Mouse (Mus musculus) neural tube, embryonic 15.5 days (tissue): Measurements from ENCODE around the gene Tecpr1. TPM values are rescaled to one million over a fixed set of nuclear protein-coding genes. Genes with fewer than 3 reads are reported as not detected.

Experiments used
- ATAC-seq: fragments of 200-750 bp; cut with Nextera tagmentation; 2 replicates; pipeline ENCODE4 v1.8.0; 2017; ENCODE audit warnings: mild to moderate bottlenecking, moderate TSS enrichment, moderate library complexity; ENCODE audit not compliant: low FRiP score
- H3K27ac ChIP-seq: fragments of 300-500 bp; sonication (generic); replicated peaks from 2 replicates; pipeline ENCODE4 v1.5.1; 2015; ENCODE audit warnings: mild to moderate bottlenecking, inconsistent platforms
- H3K27me3 ChIP-seq: fragments of 300-500 bp; sonication (generic); replicated peaks from 2 replicates; pipeline ENCODE4 v1.6.1; 2015; ENCODE audit warnings: inconsistent platforms
- H3K36me3 ChIP-seq: fragments of 300-500 bp; sonication (generic); 2 replicates; pipeline ENCODE4 v1.6.1; 2015; ENCODE audit warnings: inconsistent platforms
- H3K4me1 ChIP-seq: fragments of 300-500 bp; sonication (generic); 2 replicates; pipeline ENCODE4 v1.6.1; 2015; ENCODE audit warnings: inconsistent platforms
- H3K4me2 ChIP-seq: fragments of 300-500 bp; sonication (generic); 2 replicates; pipeline ENCODE4 v1.6.1; 2015; ENCODE audit warnings: inconsistent platforms, mild to moderate bottlenecking, moderate library complexity
- H3K4me3 ChIP-seq: fragments of 300-500 bp; sonication (generic); replicated peaks from 2 replicates; pipeline ENCODE4 v1.5.1; 2015; ENCODE audit warnings: mild to moderate bottlenecking, inconsistent platforms
- H3K9ac ChIP-seq: fragments of 300-500 bp; sonication (generic); replicated peaks from 2 replicates; pipeline ENCODE4 v1.6.1; 2015; ENCODE audit warnings: mild to moderate bottlenecking, inconsistent platforms
- H3K9me3 ChIP-seq: fragments of 300-500 bp; sonication (generic); replicated peaks from 2 replicates; pipeline ENCODE4 v1.6.1; 2016; ENCODE audit warnings: inconsistent platforms
- WGBS: fragments of 180-500 bp; shearing (Covaris S2); methylation state at CpG from one replicate; pipeline ENCODE4 v1.1.7; 2015; ENCODE audit warnings: mixed read lengths; 5-methylcytosine and 5-hydroxymethylcytosine counted together
- polyA plus RNA-seq: library from polyadenylated mRNA; unstranded; fragments of >200 nt; fragmentation: Nextera tagmentation; extraction: Ambion mirVana; gene quantifications from 2 replicates; pipeline ENCODE4 v1.2.1, GENCODE M21; 2015

Gene Tecpr1
- polyA plus RNA-seq, 1 experiment from 2014 or later = 42.6 TPM

- Histone ChIP-seq H3K9ac (no peak overlapping the region), H3K9me3 (no peaks in the 10 kb centered on the region), H3K27me3 (no peaks in the 10 kb centered on the region), H3K4me1 (no peaks in the 10 kb centered on the region; the same call in 1 of the 2 replicates), H3K4me3 (no peak overlapping the region), H3K36me3 (peaks cover 28% of the 10 kb centered on the region), H3K4me2 (no peak overlapping the region), H3K27ac (no peak overlapping the region)
- ATAC-seq = no peak
- WGBS = 72% methylated on average over 7 of the region's 7 CpGs
Observed at GRCm38 (mm10) chr5:144183647-144184335, 39.6 kb downstream of the Tecpr1 start.

DNA sequence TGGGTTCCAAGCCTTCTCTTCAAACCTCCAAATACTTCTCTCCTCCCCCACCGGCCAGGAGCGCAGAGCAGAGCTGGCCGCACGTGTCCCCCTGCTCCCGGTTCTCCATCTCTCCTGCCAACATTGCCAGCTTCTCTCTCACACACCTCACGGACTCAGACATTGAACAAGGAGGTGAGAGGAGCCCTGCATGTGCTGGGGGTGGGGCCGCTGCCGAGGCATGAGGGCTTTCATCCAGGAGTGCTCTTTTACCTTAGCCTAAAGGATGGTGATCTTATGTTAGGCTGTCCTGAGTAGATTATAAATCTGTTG is 40.2 kb downstream of the Tecpr1 start:
- H3K27me3 ChIP-seq = no peaks in the 10 kb centered on the region

GRCm38 (mm10) chr5:144182542-144183247 is 40.7 kb downstream of the Tecpr1 start:
- no peak overlapping the region for H3K4me3 ChIP-seq
- no peaks in the 10 kb centered on the region for H3K27me3 ChIP-seq
- H3K4me2 ChIP-seq = no peak overlapping the region
- peaks cover 30% of the 10 kb centered on the region for H3K36me3 ChIP-seq
- WGBS = 79% methylated on average over 20 of the region's 20 CpGs
- no peak overlapping the region for H3K9ac ChIP-seq
- H3K9me3 ChIP-seq = no peaks in the 10 kb centered on the region
- no peak overlapping the region for H3K27ac ChIP-seq
- no peak for ATAC-seq
- no peaks in the 10 kb centered on the region; the same call in 1 of the 2 replicates for H3K4me1 ChIP-seq

More for the DNA sequence above, 40.2 kb downstream of the Tecpr1 start:
- Histone ChIP-seq H3K27ac (no peak overlapping the region), H3K36me3 (peaks cover 31% of the 10 kb centered on the region), H3K9ac (no peak overlapping the region), H3K4me1 (no peaks in the 10 kb centered on the region; the same call in 1 of the 2 replicates), H3K4me2 (no peak overlapping the region), H3K9me3 (no peaks in the 10 kb centered on the region), H3K4me3 (no peak overlapping the region)
- no peak for ATAC-seq
- WGBS = 90% methylated on average over 8 of the region's 8 CpGs

- Histone ChIP-seq H3K4me3 (no peak overlapping the region), H3K4me1 (no peaks in the 10 kb centered on the region; the same call in 1 of the 2 replicates), H3K36me3 (peaks cover 39% of the 10 kb centered on the region), H3K27ac (no peak overlapping the region), H3K27me3 (no peaks in the 10 kb centered on the region), H3K9ac (no peak overlapping the region), H3K4me2 (no peak overlapping the region), H3K9me3 (no peaks in the 10 kb centered on the region)
- ATAC-seq = no peak
- 96% methylated on average over 7 of the region's 7 CpGs for WGBS
Observed at GRCm38 (mm10) chr5:144181249-144181648, 42.2 kb downstream of the Tecpr1 start.

- no peaks in the 10 kb centered on the region for H3K4me1 ChIP-seq
Observed at GRCm38 (mm10) chr5:144178216-144178615, 45.2 kb downstream of the Tecpr1 start.

DNA sequence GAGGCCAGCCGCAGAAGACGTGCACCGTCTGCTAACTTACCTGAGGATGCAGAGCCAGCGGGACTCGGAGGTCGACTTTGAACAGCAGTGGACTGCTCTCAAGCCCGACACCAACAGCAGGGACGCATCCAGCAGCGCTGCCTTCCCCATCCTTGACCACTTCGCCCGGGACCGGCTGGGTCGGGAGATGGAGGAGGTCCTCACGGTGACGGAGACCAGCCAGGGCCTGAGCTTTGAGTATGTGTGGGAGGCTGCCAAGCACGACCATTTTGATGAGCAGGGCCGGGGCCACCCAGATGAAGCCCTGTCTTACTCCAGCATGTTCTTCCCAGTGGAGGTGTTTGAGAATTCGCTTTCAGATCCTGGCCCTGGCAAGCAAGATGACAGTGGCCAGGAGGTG is 49.8 kb downstream of the Tecpr1 start:
- Histone ChIP-seq H3K9me3 (no peaks in the 10 kb centered on the region), H3K4me1 (no peaks in the 10 kb centered on the region), H3K4me3 (no peak overlapping the region), H3K27ac (no peak overlapping the region), H3K27me3 (no peaks in the 10 kb centered on the region), H3K9ac (no peak overlapping the region), H3K36me3 (peaks cover 71% of the 10 kb centered on the region), H3K4me2 (no peak overlapping the region)
- 95% methylated on average over 18 of the region's 18 CpGs for WGBS
- no peak for ATAC-seq

More at GRCm38 (mm10) chr5:144178216-144178615, 45.2 kb downstream of the Tecpr1 start:
- no peak overlapping the region for H3K4me2 ChIP-seq
- H3K4me3 ChIP-seq = no peak overlapping the region
- peaks cover 49% of the 10 kb centered on the region for H3K36me3 ChIP-seq
- no peak for ATAC-seq
- H3K27me3 ChIP-seq = no peaks in the 10 kb centered on the region
- no peak overlapping the region for H3K9ac ChIP-seq
- no peak overlapping the region for H3K27ac ChIP-seq
- WGBS = 60% methylated on average over 6 of the region's 6 CpGs
- H3K9me3 ChIP-seq = no peaks in the 10 kb centered on the region

DNA sequence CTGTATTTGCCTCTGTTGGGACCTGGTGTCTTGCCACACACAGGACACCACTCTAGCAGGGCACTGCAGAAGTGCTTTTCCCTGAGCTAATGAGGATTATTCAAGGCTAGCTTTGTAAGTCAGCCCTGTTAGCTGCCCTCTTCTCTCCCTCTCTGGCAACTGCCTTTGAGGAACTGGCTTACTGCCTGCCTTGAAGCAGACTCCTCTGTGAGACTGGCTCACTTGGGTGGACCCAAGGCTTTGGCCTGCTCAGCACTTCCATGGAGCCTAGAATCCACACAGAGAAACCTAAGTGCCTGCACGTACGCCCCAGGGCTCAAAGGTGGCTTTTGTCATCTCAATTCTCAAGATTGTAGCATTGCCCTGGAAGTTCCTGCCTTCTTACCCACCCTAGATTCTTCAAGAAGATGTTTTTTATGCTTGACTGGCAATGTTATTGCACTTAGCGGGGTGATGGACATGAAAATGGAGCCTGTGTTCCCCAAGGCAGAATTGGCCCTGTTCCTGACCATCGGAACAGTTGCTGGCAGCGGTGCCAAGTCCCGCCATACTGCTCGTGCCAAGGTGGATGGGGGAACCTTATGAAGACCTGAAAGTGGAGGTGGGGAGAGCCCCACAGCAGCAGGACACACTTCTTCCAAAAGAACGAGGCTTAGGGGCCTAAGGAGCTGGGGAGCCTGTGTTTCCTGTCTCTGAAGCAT is 54.0 kb downstream of the Tecpr1 start:
- Histone ChIP-seq H3K36me3 (peaks cover 59% of the 10 kb centered on the region), H3K4me3 (no peak overlapping the region), H3K9me3 (no peaks in the 10 kb centered on the region), H3K4me2 (no peak overlapping the region), H3K4me1 (no peaks in the 10 kb centered on the region), H3K9ac (no peak overlapping the region), H3K27me3 (no peaks in the 10 kb centered on the region), H3K27ac (no peak overlapping the region)
- 77% methylated on average over 8 of the region's 8 CpGs for whole genome bisulfite sequencing
- ATAC-seq = no peak

DNA sequence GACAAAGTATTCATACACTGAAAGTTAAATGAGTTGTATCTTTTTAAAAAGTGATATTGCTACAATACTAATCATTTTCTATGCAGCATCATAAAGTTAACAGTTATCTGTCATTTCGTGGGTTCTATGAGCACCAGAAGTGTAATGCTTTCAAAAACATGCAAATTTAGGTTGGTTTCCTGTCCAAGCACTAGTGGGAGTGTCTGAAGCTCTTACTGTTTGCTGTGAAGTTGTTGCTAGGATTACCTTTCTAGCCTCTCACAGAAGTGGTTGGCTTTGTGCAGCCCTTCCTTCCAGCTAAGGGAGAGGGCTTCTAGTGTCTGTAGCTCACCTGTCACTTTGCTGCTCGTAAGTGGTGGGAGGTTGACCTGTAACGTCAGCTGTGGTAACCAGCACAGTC is 57.7 kb downstream of the Tecpr1 start:
- Histone ChIP-seq H3K4me1 (no peaks in the 10 kb centered on the region), H3K27ac (no peak overlapping the region), H3K36me3 (peaks cover 49% of the 10 kb centered on the region), H3K4me3 (no peak overlapping the region), H3K9ac (no peak overlapping the region), H3K9me3 (no peaks in the 10 kb centered on the region), H3K4me2 (no peak overlapping the region), H3K27me3 (no peaks in the 10 kb centered on the region)
- no peak for ATAC-seq
- WGBS = 90% methylated on average over 3 of the region's 3 CpGs

DNA sequence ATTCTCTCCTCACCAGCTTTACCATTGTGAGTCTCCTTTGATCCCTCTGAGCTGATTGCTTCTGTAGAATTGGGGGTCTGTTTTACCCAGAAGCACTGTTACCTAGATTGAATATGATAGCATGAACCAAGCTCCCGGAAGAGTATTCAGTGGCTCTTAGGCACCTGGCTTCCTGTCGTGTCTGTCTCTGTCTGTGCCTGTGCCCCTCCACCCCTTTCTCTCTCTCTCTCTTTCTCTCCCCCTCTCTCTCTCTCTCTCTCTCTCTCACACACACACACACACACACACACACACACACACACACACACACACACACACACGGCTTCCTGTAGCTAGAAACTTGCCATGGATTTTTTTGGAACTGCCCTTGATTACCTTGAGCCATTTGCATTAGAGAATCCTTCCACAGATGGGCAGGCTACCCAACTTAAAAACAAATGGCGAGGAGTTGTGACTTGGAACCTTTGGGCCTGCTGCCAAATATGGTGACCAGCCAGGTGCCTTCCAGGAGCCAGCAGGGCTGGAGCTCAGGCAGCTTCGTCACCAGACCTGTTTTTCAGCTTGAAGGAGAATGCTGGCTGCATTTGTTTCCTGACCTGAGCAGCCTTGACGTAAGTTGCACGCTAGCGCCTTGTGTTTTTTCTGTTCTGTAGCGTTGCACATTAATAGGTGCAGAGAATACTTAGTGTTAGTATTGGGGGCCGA is 60.5 kb downstream of the Tecpr1 start:
- no peak overlapping the region for H3K4me3 ChIP-seq
- H3K4me2 ChIP-seq = no peak overlapping the region
- peaks cover 53% of the 10 kb centered on the region for H3K36me3 ChIP-seq
- H3K4me1 ChIP-seq = 0 out of 2 replicates have a peak, but pooled peaks cover 6% of the 10 kb centered on the region
- no peak for ATAC-seq
- H3K27ac ChIP-seq = no peak overlapping the region
- H3K9me3 ChIP-seq = no peaks in the 10 kb centered on the region
- H3K27me3 ChIP-seq = no peaks in the 10 kb centered on the region
- 80% methylated on average over 10 of the region's 10 CpGs for WGBS
- no peak overlapping the region for H3K9ac ChIP-seq

GRCm38 (mm10) chr5:144162080-144162812 is 61.2 kb downstream of the Tecpr1 start:
- WGBS = 87% methylated on average over 5 of the region's 5 CpGs
- H3K36me3 ChIP-seq = peaks cover 59% of the 10 kb centered on the region

GRCm38 (mm10) chr5:144159137-144159536 is 64.3 kb downstream of the Tecpr1 start:
- no peak overlapping the region for H3K9ac ChIP-seq
- H3K4me3 ChIP-seq = no peak overlapping the region
- WGBS = 85% methylated on average over 8 of the region's 8 CpGs
- H3K36me3 ChIP-seq = peaks cover 43% of the 10 kb centered on the region
- H3K27me3 ChIP-seq = no peaks in the 10 kb centered on the region
- H3K27ac ChIP-seq = peak overlapping the region; percentile 58; the same call in 1 of the 2 replicates
- H3K4me2 ChIP-seq = no peak overlapping the region
- ATAC-seq = no peak
- H3K4me1 ChIP-seq = 0 out of 2 replicates have a peak, but pooled peaks cover 6% of the 10 kb centered on the region
- H3K9me3 ChIP-seq = no peaks in the 10 kb centered on the region

More at GRCm38 (mm10) chr5:144162080-144162812, 61.2 kb downstream of the Tecpr1 start:
- Histone ChIP-seq H3K27me3 (no peaks in the 10 kb centered on the region), H3K27ac (no peak overlapping the region), H3K4me1 (0 out of 2 replicates have a peak, but pooled peaks cover 6% of the 10 kb centered on the region), H3K9ac (no peak overlapping the region), H3K4me2 (no peak overlapping the region), H3K4me3 (no peak overlapping the region), H3K9me3 (no peaks in the 10 kb centered on the region)
- no peak for ATAC-seq
